Mouse (Mus musculus) hindbrain, embryonic 11.5 days (tissue): ENCODE results near the gene Abhd17a. TPM values are rescaled to one million over a fixed set of nuclear protein-coding genes. Genes with fewer than 3 reads are reported as not detected.

ENCODE experiments used
- ATAC-seq: fragments of 200-750 bp; cut with Nextera tagmentation; 2 replicates; pipeline ENCODE4 v1.8.0; 2017; ENCODE audit warnings: mild to moderate bottlenecking, moderate TSS enrichment, moderate library complexity; ENCODE audit not compliant: low FRiP score
- DNase-seq: peaks from one replicate; pipeline ENCODE4 v3.0.0-alpha.2; 2015; ENCODE audit warnings: low spot score
- H3K27ac ChIP-seq: fragments of 300-500 bp; sonication (generic); 2 replicates; pipeline ENCODE4 v1.5.1; 2014; ENCODE audit warnings: mild to moderate bottlenecking, low read depth, low read length
- H3K27me3 ChIP-seq: fragments of 300-500 bp; sonication (generic); 2 replicates; pipeline ENCODE4 v1.6.1; 2014; ENCODE audit warnings: mild to moderate bottlenecking, low read length, moderate library complexity, mixed read lengths; ENCODE audit not compliant: control insufficient read depth, insufficient read depth
- H3K36me3 ChIP-seq: fragments of 300-500 bp; sonication (generic); 2 replicates; pipeline ENCODE4 v1.6.1; 2014; ENCODE audit warnings: mild to moderate bottlenecking, low read length, moderate library complexity, mixed read lengths; ENCODE audit not compliant: control insufficient read depth, insufficient read depth
- H3K4me1 ChIP-seq: fragments of 300-500 bp; sonication (generic); replicated peaks from 2 replicates; pipeline ENCODE4 v1.6.1; 2014; ENCODE audit warnings: low read length, mixed read lengths; ENCODE audit not compliant: control insufficient read depth, insufficient read depth
- H3K4me2 ChIP-seq: fragments of 300-500 bp; sonication (generic); replicated peaks from 2 replicates; pipeline ENCODE4 v1.6.1; 2014; ENCODE audit warnings: mild to moderate bottlenecking, low read depth, low read length
- H3K4me3 ChIP-seq: fragments of 300-500 bp; sonication (generic); 2 replicates; pipeline ENCODE4 v1.5.1; 2014; ENCODE audit warnings: low read depth, low read length
- H3K9ac ChIP-seq: fragments of 300-500 bp; sonication (generic); 2 replicates; pipeline ENCODE4 v1.6.1; 2014; ENCODE audit warnings: low read depth, low read length
- H3K9me3 ChIP-seq: fragments of 300-500 bp; sonication (generic); 2 replicates; pipeline ENCODE4 v1.6.1; 2016; ENCODE audit warnings: low read length; ENCODE audit not compliant: control insufficient read depth
- WGBS: fragments of 180-500 bp; shearing (Covaris S2); extraction: QIAGEN DNeasy Blood & Tissue Kit; methylation state at CpG from one replicate; pipeline ENCODE4 v1.1.7; 2014; 5-methylcytosine and 5-hydroxymethylcytosine counted together
- polyA plus RNA-seq: library from polyadenylated mRNA; unstranded; fragments of >200 nt; fragmentation: Nextera tagmentation; extraction: Ambion mirVana; gene quantifications from 2 replicates; pipeline ENCODE4 v1.2.1, GENCODE M21; 2014

Gene Abhd17a
- polyA plus RNA-seq, 1 experiment from 2014 or later, result 98.8 TPM

GRCm38 (mm10) chr10:80575925-80576324, 14.2 kb downstream of the Abhd17a start:
- ATAC-seq, result no peak
- DNase-seq, result no peak
- no peaks in the 10 kb centered on the region for H3K27me3 ChIP-seq
- no peaks in the 10 kb centered on the region for H3K9me3 ChIP-seq
- peak overlapping the region; percentile 97 for H3K4me2 ChIP-seq
- peaks cover 16% of the 10 kb centered on the region for H3K4me1 ChIP-seq
- no peak overlapping the region for H3K27ac ChIP-seq
- 14% methylated on average over 17 of the region's 17 CpGs for WGBS
- H3K4me3 ChIP-seq, result peak overlapping the region; percentile 82
- no peaks in the 10 kb centered on the region for H3K36me3 ChIP-seq
- H3K9ac ChIP-seq, result peak overlapping the region; percentile 60; the same call in 1 of the 2 replicates

GRCm38 (mm10) chr10:80574896-80575295, 15.2 kb downstream of the Abhd17a start:
- no peak overlapping the region for H3K4me2 ChIP-seq
- 71% methylated on average over 3 of the region's 3 CpGs for WGBS
- DNase-seq (no peak), ATAC-seq (no peak)
- no peak overlapping the region for H3K4me3 ChIP-seq
- no peaks in the 10 kb centered on the region for H3K9me3 ChIP-seq
- H3K9ac ChIP-seq, result no peak overlapping the region
- H3K4me1 ChIP-seq, result peaks cover 18% of the 10 kb centered on the region
- H3K27ac ChIP-seq, result no peak overlapping the region
- no peaks in the 10 kb centered on the region for H3K27me3 ChIP-seq
- H3K36me3 ChIP-seq, result no peaks in the 10 kb centered on the region

- Histone ChIP-seq H3K4me1 (peaks cover 18% of the 10 kb centered on the region), H3K9me3 (no peaks in the 10 kb centered on the region), H3K27me3 (no peaks in the 10 kb centered on the region), H3K4me2 (no peak overlapping the region), H3K36me3 (no peaks in the 10 kb centered on the region), H3K27ac (no peak overlapping the region), H3K4me3 (no peak overlapping the region), H3K9ac (no peak overlapping the region)
- ATAC-seq (no peak), DNase-seq (no peak)
- WGBS, result 57% methylated on average over 9 of the region's 9 CpGs
Measured at GRCm38 (mm10) chr10:80573944-80574343, 16.2 kb downstream of the Abhd17a start.

- no peak overlapping the region for H3K27ac ChIP-seq
- ATAC-seq (no peak), DNase-seq (no peak)
- no peaks in the 10 kb centered on the region for H3K36me3 ChIP-seq
- no peaks in the 10 kb centered on the region for H3K9me3 ChIP-seq
- no peak overlapping the region for H3K4me2 ChIP-seq
- H3K4me3 ChIP-seq, result no peak overlapping the region
- WGBS, result 89% methylated on average over 2 of the region's 2 CpGs
- peaks cover 18% of the 10 kb centered on the region for H3K4me1 ChIP-seq
- no peaks in the 10 kb centered on the region for H3K27me3 ChIP-seq
- H3K9ac ChIP-seq, result no peak overlapping the region
Measured at GRCm38 (mm10) chr10:80572477-80572876, 17.7 kb downstream of the Abhd17a start.

- Histone ChIP-seq H3K4me2 (peak overlapping the region; percentile 38), H3K36me3 (no peaks in the 10 kb centered on the region), H3K4me1 (peaks cover 18% of the 10 kb centered on the region), H3K27me3 (no peaks in the 10 kb centered on the region), H3K4me3 (no peak overlapping the region), H3K27ac (peak overlapping the region; percentile 48; the same call in 1 of the 2 replicates), H3K9ac (peak overlapping the region; percentile 43), H3K9me3 (no peaks in the 10 kb centered on the region)
- ATAC-seq, result 0 out of 2 replicates have a peak, but pooled peaks have one; percentile 20
- peak; percentile 55 for DNase-seq
- WGBS, result 23% methylated on average over 30 of the region's 30 CpGs
Measured at GRCm38 (mm10) chr10:80570871-80571836, 19.0 kb downstream of the Abhd17a start.

- Histone ChIP-seq H3K27ac (no peak overlapping the region; the same call in 1 of the 2 replicates), H3K4me3 (no peak overlapping the region)
Measured at GRCm38 (mm10) chr10:80570419-80570818, 19.7 kb downstream of the Abhd17a start.

GRCm38 (mm10) chr10:80569664-80570066, 20.5 kb downstream of the Abhd17a start:
- H3K4me2 ChIP-seq, result no peak overlapping the region
- no peak overlapping the region for H3K9ac ChIP-seq
- WGBS, result 34% methylated on average over 10 of the region's 10 CpGs
- H3K36me3 ChIP-seq, result no peaks in the 10 kb centered on the region
- DNase-seq (no peak), ATAC-seq (no peak)
- H3K4me1 ChIP-seq, result peaks cover 16% of the 10 kb centered on the region
- no peaks in the 10 kb centered on the region for H3K27me3 ChIP-seq
- H3K27ac ChIP-seq, result no peak overlapping the region
- no peak overlapping the region for H3K4me3 ChIP-seq
- no peaks in the 10 kb centered on the region for H3K9me3 ChIP-seq

More at GRCm38 (mm10) chr10:80570419-80570818, 19.7 kb downstream of the Abhd17a start:
- Histone ChIP-seq H3K4me2 (no peak overlapping the region), H3K9ac (no peak overlapping the region; the same call in 1 of the 2 replicates), H3K36me3 (no peaks in the 10 kb centered on the region), H3K27me3 (no peaks in the 10 kb centered on the region), H3K4me1 (peaks cover 16% of the 10 kb centered on the region), H3K9me3 (no peaks in the 10 kb centered on the region)
- DNase-seq, result no peak
- WGBS, result 90% methylated on average over 10 of the region's 10 CpGs
- no peak for ATAC-seq

- H3K36me3 ChIP-seq, result no peaks in the 10 kb centered on the region
- DNase-seq, result no peak
- H3K9me3 ChIP-seq, result no peaks in the 10 kb centered on the region
- H3K4me1 ChIP-seq, result peaks cover 16% of the 10 kb centered on the region
- no peak overlapping the region for H3K4me3 ChIP-seq
- 93% methylated on average over 29 of the region's 29 CpGs for WGBS
- H3K4me2 ChIP-seq, result no peak overlapping the region
- no peaks in the 10 kb centered on the region for H3K27me3 ChIP-seq
- ATAC-seq, result no peak
- H3K9ac ChIP-seq, result no peak overlapping the region
- H3K27ac ChIP-seq, result no peak overlapping the region
Measured at GRCm38 (mm10) chr10:80568876-80569275, 21.3 kb downstream of the Abhd17a start.
